Mouse (Mus musculus) bone marrow, adult 2 months (tissue): ENCODE results near the gene Dct.

ENCODE experiments used
- CTCF ChIP-seq: fragments of 200-500 bp; IDR thresholded peaks from 2 replicates; pipeline ENCODE4 v1.5.1; 2011; ENCODE audit warnings: low read length, control low read depth; ENCODE audit not compliant: control insufficient read depth, insufficient read depth
- POLR2A ChIP-seq: fragments of 200-500 bp; IDR thresholded peaks from 2 replicates; pipeline ENCODE4 v1.6.1; 2011; ENCODE audit warnings: low read depth, mild to moderate bottlenecking, control low read depth, low read length, borderline replicate concordance; ENCODE audit not compliant: control insufficient read depth

DNA sequence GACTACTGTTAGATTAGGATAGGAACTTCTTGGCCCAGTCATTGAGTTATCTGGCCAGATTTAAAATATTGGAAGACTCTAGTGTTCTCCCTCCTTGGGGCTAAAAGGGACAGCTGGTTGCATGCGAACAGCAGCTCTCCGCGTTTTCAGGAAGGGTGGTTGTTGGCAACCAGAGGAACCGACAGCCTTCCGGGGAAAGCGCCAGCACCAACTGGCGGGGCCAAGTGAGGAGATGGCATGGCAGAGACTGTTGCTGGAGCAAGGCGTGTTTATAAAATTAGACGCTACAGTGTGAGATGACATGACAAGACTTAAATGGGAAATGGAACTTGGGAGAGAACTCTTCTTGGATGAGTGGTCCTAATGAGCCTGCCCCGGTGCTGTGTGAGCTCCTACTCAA, 70.5 kb downstream of the Dct start:
- TF ChIP-seq CTCF (no peak), POLR2A (no peak)
